Mouse (Mus musculus) cerebellum, postnatal 36 days (tissue): ENCODE measurements around the gene Insyn1.

Source experiments
- DNase-seq, 2 experiments: peaks; one replicate each; pipeline ENCODE4 v3.0.0; 2021 to 2022; ENCODE audit warnings: mixed read lengths in 2 of 2

Gene Insyn1

GRCm38 (mm10) chr9:58487851-58488801, at the start of gene Insyn1:
Insyn1 (plus strand) TSS chr9:58488603.
- DNase-seq: peak; percentile 71 to 72

- no peak for DNase-seq
Observed at GRCm38 (mm10) chr9:58438921-58439396, 49.4 kb upstream of the Insyn1 start.

- DNase-seq: peak; percentile 50 to 53
Observed at GRCm38 (mm10) chr9:58440100-58440499, 48.3 kb upstream of the Insyn1 start.

- peak; percentile 19 to 34 for DNase-seq
Observed at GRCm38 (mm10) chr9:58440614-58441013, 47.8 kb upstream of the Insyn1 start.

GRCm38 (mm10) chr9:58441351-58442104, 46.9 kb upstream of the Insyn1 start:
- DNase-seq: peak; percentile 37 to 47

- DNase-seq: no peak
Observed at GRCm38 (mm10) chr9:58442105-58443010, 46.0 kb upstream of the Insyn1 start.

GRCm38 (mm10) chr9:58443061-58443460, 45.3 kb upstream of the Insyn1 start:
- no peak for DNase-seq

- DNase-seq: no peak
Observed at GRCm38 (mm10) chr9:58446829-58447228, 41.6 kb upstream of the Insyn1 start.

GRCm38 (mm10) chr9:58447997-58448595, 40.3 kb upstream of the Insyn1 start:
- no peak for DNase-seq

GRCm38 (mm10) chr9:58449526-58449925, 38.9 kb upstream of the Insyn1 start:
- no peak for DNase-seq

GRCm38 (mm10) chr9:58453791-58454378, 34.5 kb upstream of the Insyn1 start:
- no peak for DNase-seq

GRCm38 (mm10) chr9:58454886-58455285, 33.5 kb upstream of the Insyn1 start:
- DNase-seq: no peak

GRCm38 (mm10) chr9:58455798-58456197, 32.6 kb upstream of the Insyn1 start:
- peak; percentile 46 to 49 for DNase-seq

- DNase-seq: peak in 1 of 2 experiments; percentile 43
Observed at GRCm38 (mm10) chr9:58457481-58457955, 30.9 kb upstream of the Insyn1 start.

GRCm38 (mm10) chr9:58458341-58458740, 30.1 kb upstream of the Insyn1 start:
- DNase-seq: no peak

GRCm38 (mm10) chr9:58458856-58459553, 29.4 kb upstream of the Insyn1 start:
- DNase-seq: no peak

- no peak for DNase-seq
Observed at GRCm38 (mm10) chr9:58467345-58468025, 20.9 kb upstream of the Insyn1 start.

- DNase-seq: no peak
Observed at GRCm38 (mm10) chr9:58470466-58470865, 17.9 kb upstream of the Insyn1 start.

- no peak for DNase-seq
Observed at GRCm38 (mm10) chr9:58473211-58473815, 15.1 kb upstream of the Insyn1 start.

GRCm38 (mm10) chr9:58487076-58487475, 1.3 kb upstream of the Insyn1 start:
- DNase-seq: no peak
